Mouse (Mus musculus): Measurements from ENCODE around the gene Fam192a. TPM values are rescaled to one million over a fixed set of nuclear protein-coding genes. Genes with fewer than 3 reads are reported as not detected.

Gene Fam192a
- total and polyA plus RNA-seq, 3 experiments: 65.7 to 122 (median 103) TPM

- DNase-seq (ENCODE audit: low spot score) (no peak), ATAC-seq (ENCODE audit: extremely low read depth, insufficient number of reproducible peaks, low FRiP score, poor library complexity, severe bottlenecking) (no peak)
Measured at GRCm38 (mm10) chr8:94552696-94553095, 49.1 kb downstream of the Fam192a start.

GRCm38 (mm10) chr8:94551471-94552422 lies 50.0 kb downstream of the Fam192a start:
- TF ChIP-seq CTCF (IDR thresholded peaks at IDR 0.05; ENCODE audit: low read depth, low read length) (no peak), GATA1 (IDR thresholded peaks at IDR 0.05; ENCODE audit: borderline replicate concordance, low read length) (no peak), POLR2AphosphoS5 (IDR thresholded peaks at IDR 0.05; ENCODE audit: insufficient replicate concordance, low read depth, low read length) (no peak), TAL1 (conservative IDR thresholded peaks at IDR 0.05; ENCODE audit: low read depth, low read length) (no peak), GATA2 (IDR thresholded peaks at IDR 0.05; ENCODE audit: borderline replicate concordance, low read depth, low read length) (no peak)

More at GRCm38 (mm10) chr8:94552696-94553095, 49.1 kb downstream of the Fam192a start:
- Histone ChIP-seq H3K9me3 (replicated peaks) (no peaks in the 10 kb centered on the region), H3K36me3 (replicated peaks) (no peaks in the 10 kb centered on the region), H3K4me1 (ENCODE audit: insufficient read depth, low read depth, low read length) (peaks cover 23% of the 10 kb centered on the region), H3K27me3 (ENCODE audit: insufficient read depth, low read length) (peaks cover 57% of the 10 kb centered on the region), H3K4me3 (ENCODE audit: low read depth, low read length) (no peak overlapping the region)
- TF ChIP-seq GATA1 (IDR thresholded peaks at IDR 0.05; ENCODE audit: borderline replicate concordance, low read length) (no peak), TAL1 (conservative IDR thresholded peaks at IDR 0.05; ENCODE audit: low read depth, low read length) (no peak), CTCF (IDR thresholded peaks at IDR 0.05; ENCODE audit: low read depth, low read length) (no peak), POLR2AphosphoS5 (IDR thresholded peaks at IDR 0.05; ENCODE audit: insufficient replicate concordance, low read depth, low read length) (no peak), GATA2 (IDR thresholded peaks at IDR 0.05; ENCODE audit: borderline replicate concordance, low read depth, low read length) (no peak)

GRCm38 (mm10) chr8:94549998-94550397 lies 51.8 kb downstream of the Fam192a start:
- no peak for ATAC-seq (ENCODE audit: extremely low read depth, insufficient number of reproducible peaks, low FRiP score, poor library complexity, severe bottlenecking)
- peaks cover 58% of the 10 kb centered on the region for H3K27me3 ChIP-seq (ENCODE audit: insufficient read depth, low read length)
- no peaks in the 10 kb centered on the region for H3K9me3 ChIP-seq (replicated peaks)
- TF ChIP-seq GATA1 (IDR thresholded peaks at IDR 0.05; ENCODE audit: borderline replicate concordance, low read length) (no peak), TAL1 (conservative IDR thresholded peaks at IDR 0.05; ENCODE audit: low read depth, low read length) (no peak), CTCF (IDR thresholded peaks at IDR 0.05; ENCODE audit: low read depth, low read length) (no peak), POLR2AphosphoS5 (IDR thresholded peaks at IDR 0.05; ENCODE audit: insufficient replicate concordance, low read depth, low read length) (no peak), GATA2 (IDR thresholded peaks at IDR 0.05; ENCODE audit: borderline replicate concordance, low read depth, low read length) (no peak)
- no peak for DNase-seq (ENCODE audit: low spot score)
- no peak overlapping the region for H3K4me3 ChIP-seq (ENCODE audit: low read depth, low read length)
- peaks cover 23% of the 10 kb centered on the region for H3K4me1 ChIP-seq (ENCODE audit: insufficient read depth, low read depth, low read length)
- no peaks in the 10 kb centered on the region for H3K36me3 ChIP-seq (replicated peaks)

More at GRCm38 (mm10) chr8:94551471-94552422, 50.0 kb downstream of the Fam192a start:
- H3K4me1 ChIP-seq (ENCODE audit: insufficient read depth, low read depth, low read length): peaks cover 23% of the 10 kb centered on the region
- no peaks in the 10 kb centered on the region for H3K36me3 ChIP-seq (replicated peaks)
- ATAC-seq (ENCODE audit: extremely low read depth, insufficient number of reproducible peaks, low FRiP score, poor library complexity, severe bottlenecking) (no peak), DNase-seq (ENCODE audit: low spot score) (no peak)
- no peaks in the 10 kb centered on the region for H3K9me3 ChIP-seq (replicated peaks)
- peaks cover 56% of the 10 kb centered on the region for H3K27me3 ChIP-seq (ENCODE audit: insufficient read depth, low read length)
- H3K4me3 ChIP-seq (ENCODE audit: low read depth, low read length): no peak overlapping the region

GRCm38 (mm10) chr8:94549482-94549881 lies 52.3 kb downstream of the Fam192a start:
- ATAC-seq (ENCODE audit: extremely low read depth, insufficient number of reproducible peaks, low FRiP score, poor library complexity, severe bottlenecking): no peak
- Histone ChIP-seq H3K4me1 (ENCODE audit: insufficient read depth, low read depth, low read length) (peaks cover 23% of the 10 kb centered on the region), H3K9me3 (replicated peaks) (no peaks in the 10 kb centered on the region), H3K27me3 (ENCODE audit: insufficient read depth, low read length) (peaks cover 54% of the 10 kb centered on the region), H3K36me3 (replicated peaks) (no peaks in the 10 kb centered on the region), H3K4me3 (ENCODE audit: low read depth, low read length) (no peak overlapping the region)
- TF ChIP-seq GATA1 (IDR thresholded peaks at IDR 0.05; ENCODE audit: borderline replicate concordance, low read length) (no peak), CTCF (IDR thresholded peaks at IDR 0.05; ENCODE audit: low read depth, low read length) (no peak), GATA2 (IDR thresholded peaks at IDR 0.05; ENCODE audit: borderline replicate concordance, low read depth, low read length) (no peak), TAL1 (conservative IDR thresholded peaks at IDR 0.05; ENCODE audit: low read depth, low read length) (no peak), POLR2AphosphoS5 (IDR thresholded peaks at IDR 0.05; ENCODE audit: insufficient replicate concordance, low read depth, low read length) (no peak)
- no peak for DNase-seq (ENCODE audit: low spot score)

- no peak for ATAC-seq (ENCODE audit: extremely low read depth, insufficient number of reproducible peaks, low FRiP score, poor library complexity, severe bottlenecking)
- no peak for DNase-seq (ENCODE audit: low spot score)
- TF ChIP-seq POLR2AphosphoS5 (IDR thresholded peaks at IDR 0.05; ENCODE audit: insufficient replicate concordance, low read depth, low read length): no peak
- TF ChIP-seq TAL1 (conservative IDR thresholded peaks at IDR 0.05; ENCODE audit: low read depth, low read length): no peak
- no peak for TF ChIP-seq GATA2 (IDR thresholded peaks at IDR 0.05; ENCODE audit: borderline replicate concordance, low read depth, low read length)
- Histone ChIP-seq H3K36me3 (replicated peaks) (no peaks in the 10 kb centered on the region), H3K4me1 (ENCODE audit: insufficient read depth, low read depth, low read length) (peaks cover 23% of the 10 kb centered on the region), H3K4me3 (ENCODE audit: low read depth, low read length) (no peak overlapping the region), H3K27me3 (ENCODE audit: insufficient read depth, low read length) (peaks cover 56% of the 10 kb centered on the region), H3K9me3 (replicated peaks) (no peaks in the 10 kb centered on the region)
Measured at GRCm38 (mm10) chr8:94549041-94549440, 52.8 kb downstream of the Fam192a start.

- peaks cover 50% of the 10 kb centered on the region for H3K27me3 ChIP-seq (ENCODE audit: insufficient read depth, low read length)
- H3K36me3 ChIP-seq (replicated peaks): no peaks in the 10 kb centered on the region
- DNase-seq (ENCODE audit: low spot score) (no peak), ATAC-seq (ENCODE audit: extremely low read depth, insufficient number of reproducible peaks, low FRiP score, poor library complexity, severe bottlenecking) (no peak)
- H3K4me3 ChIP-seq (ENCODE audit: low read depth, low read length): no peak overlapping the region
- peaks cover 8% of the 10 kb centered on the region for H3K4me1 ChIP-seq (ENCODE audit: insufficient read depth, low read depth, low read length)
- TF ChIP-seq CTCF (IDR thresholded peaks at IDR 0.05; ENCODE audit: low read depth, low read length) (no peak), POLR2AphosphoS5 (IDR thresholded peaks at IDR 0.05; ENCODE audit: insufficient replicate concordance, low read depth, low read length) (no peak), GATA2 (IDR thresholded peaks at IDR 0.05; ENCODE audit: borderline replicate concordance, low read depth, low read length) (no peak), TAL1 (conservative IDR thresholded peaks at IDR 0.05; ENCODE audit: low read depth, low read length) (no peak), GATA1 (IDR thresholded peaks at IDR 0.05; ENCODE audit: borderline replicate concordance, low read length) (no peak)
- H3K9me3 ChIP-seq (replicated peaks): no peaks in the 10 kb centered on the region
Measured at GRCm38 (mm10) chr8:94543981-94544380, 57.8 kb downstream of the Fam192a start.

Measured in G1E (cell line).